Mouse (Mus musculus): ENCODE results near the gene B230217C12Rik.

The B230217C12Rik gene

GRCm38 (mm10) chr11:97809235-97810121, 31.1 kb upstream of the B230217C12Rik start:
- DNase-seq (ENCODE audit: low read depth, low spot score): no peak

- DNase-seq (ENCODE audit: low read depth, low spot score): no peak
These were observed 30.2 kb upstream of the B230217C12Rik start for GRCm38 (mm10) chr11:97810356-97810755.

GRCm38 (mm10) chr11:97810970-97811369, 29.6 kb upstream of the B230217C12Rik start:
- DNase-seq (ENCODE audit: low read depth, low spot score): no peak

- no peak for DNase-seq (ENCODE audit: low read depth, low spot score)
These were observed 28.8 kb upstream of the B230217C12Rik start for GRCm38 (mm10) chr11:97811569-97812362.

- peak; percentile 65 for DNase-seq (ENCODE audit: low read depth, low spot score)
These were observed 28.1 kb upstream of the B230217C12Rik start for GRCm38 (mm10) chr11:97812491-97812921.

GRCm38 (mm10) chr11:97813085-97813484, 27.5 kb upstream of the B230217C12Rik start:
- peak; percentile 70 for DNase-seq (ENCODE audit: low read depth, low spot score)

GRCm38 (mm10) chr11:97813746-97814515, 26.6 kb upstream of the B230217C12Rik start:
- no peak for DNase-seq (ENCODE audit: low read depth, low spot score)

- no peak for DNase-seq (ENCODE audit: low read depth, low spot score)
These were observed 24.8 kb upstream of the B230217C12Rik start for GRCm38 (mm10) chr11:97815736-97816135.

GRCm38 (mm10) chr11:97816176-97816575, 24.4 kb upstream of the B230217C12Rik start:
- no peak for DNase-seq (ENCODE audit: low read depth, low spot score)

- DNase-seq (ENCODE audit: low read depth, low spot score): no peak
These were observed 23.7 kb upstream of the B230217C12Rik start for GRCm38 (mm10) chr11:97816916-97817315.

- DNase-seq (ENCODE audit: low read depth, low spot score): peak; percentile 63
These were observed 23.2 kb upstream of the B230217C12Rik start for GRCm38 (mm10) chr11:97817379-97817778.

- DNase-seq (ENCODE audit: low read depth, low spot score): no peak
These were observed 22.6 kb upstream of the B230217C12Rik start for GRCm38 (mm10) chr11:97818003-97818402.

GRCm38 (mm10) chr11:97818571-97818970, 22.0 kb upstream of the B230217C12Rik start:
- DNase-seq (ENCODE audit: low read depth, low spot score): no peak

GRCm38 (mm10) chr11:97819102-97819501, 21.5 kb upstream of the B230217C12Rik start:
- no peak for DNase-seq (ENCODE audit: low read depth, low spot score)

GRCm38 (mm10) chr11:97819923-97820322, 20.7 kb upstream of the B230217C12Rik start:
- no peak for DNase-seq (ENCODE audit: low read depth, low spot score)

GRCm38 (mm10) chr11:97820840-97821239, 19.7 kb upstream of the B230217C12Rik start:
- DNase-seq (ENCODE audit: low read depth, low spot score): no peak

GRCm38 (mm10) chr11:97821401-97822064, 19.0 kb upstream of the B230217C12Rik start:
- no peak for DNase-seq (ENCODE audit: low read depth, low spot score)

GRCm38 (mm10) chr11:97822840-97823603, 17.6 kb upstream of the B230217C12Rik start:
- DNase-seq (ENCODE audit: low read depth, low spot score): no peak

- no peak for DNase-seq (ENCODE audit: low read depth, low spot score)
These were observed 16.4 kb upstream of the B230217C12Rik start for GRCm38 (mm10) chr11:97824168-97824567.

- DNase-seq (ENCODE audit: low read depth, low spot score): no peak
These were observed 15.7 kb upstream of the B230217C12Rik start for GRCm38 (mm10) chr11:97824895-97825294.
